Mouse (Mus musculus): ENCODE data around the gene Syt9. TPM values are rescaled to one million over a fixed set of nuclear protein-coding genes. Genes with fewer than 3 reads are reported as not detected.

The Syt9 gene
- total and polyA plus RNA-seq, 3 experiments = not detected

- Histone ChIP-seq H3K79me2 (replicated peaks; ENCODE audit: control insufficient read depth, insufficient read depth, low read length) (no peaks in the 10 kb centered on the region), H3K9ac (ENCODE audit: low read depth, low read length) (peak within 1 kb of the TSS; percentile 36), H3K36me3 (ENCODE audit: control insufficient read depth, insufficient read depth, low read length) (no peaks in the 10 kb centered on the region), H3K4me1 (ENCODE audit: control insufficient read depth, insufficient read depth, low read length) (no peaks in the 10 kb centered on the region), H3K27me3 (ENCODE audit: control insufficient read depth, insufficient read depth, low read length) (no peaks in the 10 kb centered on the region), H3K4me3 (peak within 1 kb of the TSS; percentile 20; the same call in 1 of the 2 replicates), H3K27ac (peak within 1 kb of the TSS; percentile 51)
- TF ChIP-seq EP300 (IDR thresholded peaks at IDR 0.05; ENCODE audit: insufficient read depth, low read depth, low read length) = 0 out of 2 replicates have a peak, but pooled peaks have one; percentile 12
- TF ChIP-seq CTCF (IDR thresholded peaks at IDR 0.05) = no peak
- TF ChIP-seq POLR2A (IDR thresholded peaks at IDR 0.05; ENCODE audit: insufficient read depth, low read depth, low read length) = peak; percentile 39; the same call in 1 of the 2 replicates
- DNase-seq = peak; percentile 57 to 66
- WGBS = 64% methylated on average over 7 of the region's 7 CpGs
- intact Hi-C loops (cut with DNase I) = no loop called here
Measured at GRCm38 (mm10) chr7:107567261-107567671, 196.7 kb downstream of the Syt9 start, which contains the start of gene Olfml1. Olfml1 (plus strand) TSS chr7:107567446.

- peak overlapping the region; percentile 14; the same call in 1 of the 2 replicates for H3K4me3 ChIP-seq
- peak overlapping the region; percentile 36 for H3K9ac ChIP-seq (ENCODE audit: low read depth, low read length)
- intact Hi-C loops (cut with DNase I) = no loop called here
- no peak for TF ChIP-seq CTCF (IDR thresholded peaks at IDR 0.05)
- TF ChIP-seq POLR2A (IDR thresholded peaks at IDR 0.05; ENCODE audit: insufficient read depth, low read depth, low read length) = 0 out of 2 replicates have a peak, but pooled peaks have one; percentile 5
- H3K79me2 ChIP-seq (replicated peaks; ENCODE audit: control insufficient read depth, insufficient read depth, low read length) = no peaks in the 10 kb centered on the region
- peak overlapping the region; percentile 51 for H3K27ac ChIP-seq
- H3K27me3 ChIP-seq (ENCODE audit: control insufficient read depth, insufficient read depth, low read length) = no peaks in the 10 kb centered on the region
- DNase-seq = no peak
- WGBS = 57% methylated on average over 5 of the region's 5 CpGs
- no peaks in the 10 kb centered on the region for H3K36me3 ChIP-seq (ENCODE audit: control insufficient read depth, insufficient read depth, low read length)
- H3K4me1 ChIP-seq (ENCODE audit: control insufficient read depth, insufficient read depth, low read length) = no peaks in the 10 kb centered on the region
Measured at GRCm38 (mm10) chr7:107567674-107568073, 197.1 kb downstream of the Syt9 start.

- H3K36me3 ChIP-seq (ENCODE audit: control insufficient read depth, insufficient read depth, low read length) = no peaks in the 10 kb centered on the region
- H3K27me3 ChIP-seq (ENCODE audit: control insufficient read depth, insufficient read depth, low read length) = no peaks in the 10 kb centered on the region
- H3K4me3 ChIP-seq = 0 out of 2 replicates have a peak overlapping the region, but pooled peaks have one; percentile 8
- H3K9ac ChIP-seq (ENCODE audit: low read depth, low read length) = no peak overlapping the region
- intact Hi-C loops (cut with DNase I) = no loop called here
- no peaks in the 10 kb centered on the region for H3K79me2 ChIP-seq (replicated peaks; ENCODE audit: control insufficient read depth, insufficient read depth, low read length)
- WGBS = 35% methylated on average over 4 of the region's 4 CpGs
- H3K4me1 ChIP-seq (ENCODE audit: control insufficient read depth, insufficient read depth, low read length) = no peaks in the 10 kb centered on the region
- H3K27ac ChIP-seq = no peak overlapping the region
- no peak for TF ChIP-seq EP300 (IDR thresholded peaks at IDR 0.05; ENCODE audit: insufficient read depth, low read depth, low read length)
- TF ChIP-seq CTCF (IDR thresholded peaks at IDR 0.05) = no peak
- no peak for TF ChIP-seq POLR2A (IDR thresholded peaks at IDR 0.05; ENCODE audit: insufficient read depth, low read depth, low read length)
- peak; percentile 21 to 22 for DNase-seq
Measured at GRCm38 (mm10) chr7:107568971-107569370, 198.4 kb downstream of the Syt9 start.

DNA sequence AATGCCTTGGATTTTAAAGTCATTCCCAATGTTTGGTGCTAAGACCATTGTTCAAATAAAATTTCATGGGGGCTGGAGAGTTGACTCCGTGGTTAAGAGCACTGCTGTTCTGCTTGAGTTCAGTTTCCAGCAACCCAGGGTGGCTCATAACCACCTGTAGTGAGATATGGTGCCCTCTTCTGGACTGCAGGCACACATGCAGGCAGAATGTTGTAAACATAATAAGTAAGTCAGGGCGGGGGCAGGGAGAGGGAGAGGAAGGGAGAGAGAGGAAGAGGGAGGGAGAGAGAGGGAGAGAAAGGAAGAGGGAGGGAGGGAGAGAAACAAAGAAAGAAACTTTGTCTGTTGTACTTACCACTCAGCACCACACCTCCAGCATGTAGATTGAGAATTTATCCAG lies 203.3 kb downstream of the Syt9 start:
- Histone ChIP-seq H3K79me2 (replicated peaks; ENCODE audit: control insufficient read depth, insufficient read depth, low read length) (no peaks in the 10 kb centered on the region), H3K9ac (ENCODE audit: low read depth, low read length) (no peak overlapping the region), H3K27me3 (ENCODE audit: control insufficient read depth, insufficient read depth, low read length) (no peaks in the 10 kb centered on the region), H3K36me3 (ENCODE audit: control insufficient read depth, insufficient read depth, low read length) (no peaks in the 10 kb centered on the region), H3K4me1 (ENCODE audit: control insufficient read depth, insufficient read depth, low read length) (no peaks in the 10 kb centered on the region), H3K27ac (no peak overlapping the region), H3K4me3 (no peak overlapping the region)
- TF ChIP-seq EP300 (IDR thresholded peaks at IDR 0.05; ENCODE audit: insufficient read depth, low read depth, low read length) (no peak), CTCF (IDR thresholded peaks at IDR 0.05) (peak; percentile 19)
- DNase-seq = no peak
- WGBS = 63% methylated on average over 2 of the region's 2 CpGs
- intact Hi-C loops (cut with DNase I) = no loop called here

- no peak for DNase-seq
- intact Hi-C loops (cut with DNase I) = no loop called here
Measured at GRCm38 (mm10) chr7:107574276-107574675, 203.7 kb downstream of the Syt9 start.

GRCm38 (mm10) chr7:107592641-107593040 lies 222.1 kb downstream of the Syt9 start:
- Histone ChIP-seq H3K4me1 (ENCODE audit: control insufficient read depth, insufficient read depth, low read length) (no peaks in the 10 kb centered on the region), H3K27me3 (ENCODE audit: control insufficient read depth, insufficient read depth, low read length) (no peaks in the 10 kb centered on the region), H3K27ac (peak overlapping the region; percentile 57), H3K36me3 (ENCODE audit: control insufficient read depth, insufficient read depth, low read length) (peaks cover 2% of the 10 kb centered on the region; the same call in 1 of the 2 replicates), H3K4me3 (no peak overlapping the region), H3K9ac (ENCODE audit: low read depth, low read length) (no peak overlapping the region), H3K79me2 (replicated peaks; ENCODE audit: control insufficient read depth, insufficient read depth, low read length) (no peaks in the 10 kb centered on the region)
- no peak for TF ChIP-seq CTCF (IDR thresholded peaks at IDR 0.05)
- peak; percentile 95 for TF ChIP-seq EP300 (IDR thresholded peaks at IDR 0.05; ENCODE audit: insufficient read depth, low read depth, low read length)
- intact Hi-C loops (cut with DNase I) = loop anchor here (10.0 kb wide), 1 partner anchor 152 kb away; no protein-coding TSS in a partner anchor
- WGBS = 11% methylated on average over 2 of the region's 2 CpGs
- peak; percentile 44 to 62 for DNase-seq

More at GRCm38 (mm10) chr7:107574276-107574675, 203.7 kb downstream of the Syt9 start:
- no peak overlapping the region for H3K27ac ChIP-seq
- no peaks in the 10 kb centered on the region for H3K79me2 ChIP-seq (replicated peaks; ENCODE audit: control insufficient read depth, insufficient read depth, low read length)
- H3K9ac ChIP-seq (ENCODE audit: low read depth, low read length) = no peak overlapping the region
- no peak for TF ChIP-seq EP300 (IDR thresholded peaks at IDR 0.05; ENCODE audit: insufficient read depth, low read depth, low read length)
- no peak for TF ChIP-seq CTCF (IDR thresholded peaks at IDR 0.05)
- TF ChIP-seq POLR2A (IDR thresholded peaks at IDR 0.05; ENCODE audit: insufficient read depth, low read depth, low read length) = no peak
- no peaks in the 10 kb centered on the region for H3K36me3 ChIP-seq (ENCODE audit: control insufficient read depth, insufficient read depth, low read length)
- WGBS = 39% methylated on average over 3 of the region's 3 CpGs
- no peaks in the 10 kb centered on the region for H3K4me1 ChIP-seq (ENCODE audit: control insufficient read depth, insufficient read depth, low read length)
- H3K27me3 ChIP-seq (ENCODE audit: control insufficient read depth, insufficient read depth, low read length) = no peaks in the 10 kb centered on the region
- H3K4me3 ChIP-seq = no peak overlapping the region

All from heart, adult 2 months (tissue).